Mouse (Mus musculus) spleen, adult 2 months (tissue): Measurements from ENCODE around the gene Nedd8. TPM values are rescaled to one million over a fixed set of nuclear protein-coding genes. Genes with fewer than 3 reads are reported as not detected.

ENCODE experiments used
- DNase-seq, 2 experiments: peaks; one replicate each; pipeline versions ENCODE4 v3.0.0 to v3.0.0-alpha.2; 2012 to 2021; ENCODE audit warnings: low spot score in 2 of 2, low read depth in 1 of 2
- H3K27ac ChIP-seq: fragments of 200-500 bp; 2 replicates; pipeline ENCODE4 v1.5.1; 2012; ENCODE audit warnings: low read length, inconsistent platforms; ENCODE audit not compliant: insufficient read depth
- H3K27me3 ChIP-seq: fragments of 200-500 bp; 2 replicates; pipeline ENCODE4 v1.6.1; 2012; ENCODE audit warnings: mild to moderate bottlenecking, moderate library complexity, low read length, inconsistent platforms; ENCODE audit not compliant: control insufficient read depth, insufficient read depth
- H3K36me3 ChIP-seq: fragments of 200-500 bp; 2 replicates; pipeline ENCODE4 v1.6.1; 2012; ENCODE audit warnings: mild to moderate bottlenecking, low read length, inconsistent platforms; ENCODE audit not compliant: control insufficient read depth, insufficient read depth
- H3K4me1 ChIP-seq: fragments of 200-500 bp; 2 replicates; pipeline ENCODE4 v1.6.1; 2011; ENCODE audit warnings: inconsistent platforms; ENCODE audit not compliant: control insufficient read depth, insufficient read depth, insufficient read length
- H3K4me3 ChIP-seq: fragments of 200-500 bp; 2 replicates; pipeline ENCODE4 v1.5.1; 2011; ENCODE audit warnings: mild to moderate bottlenecking, inconsistent platforms; ENCODE audit not compliant: insufficient read depth, insufficient read length; ENCODE audit errors: extremely low read depth
- CTCF ChIP-seq: fragments of 200-500 bp; IDR thresholded peaks from 2 replicates; pipeline ENCODE4 v1.5.1; 2011; ENCODE audit warnings: mild to moderate bottlenecking, inconsistent platforms; ENCODE audit not compliant: insufficient read depth, insufficient read length, insufficient replicate concordance; ENCODE audit errors: extremely low read depth
- POLR2A ChIP-seq: fragments of 200-500 bp; IDR thresholded peaks from 2 replicates; pipeline ENCODE4 v1.6.1; 2011; ENCODE audit warnings: low read depth, low read length, inconsistent platforms
- WGBS: fragments of 180-500 bp; shearing (Covaris S2); methylation state at CpG from one replicate; pipeline ENCODE4 v1.1.7; 2018; 5-methylcytosine and 5-hydroxymethylcytosine counted together
- polyA plus RNA-seq: library from polyadenylated mRNA; depleted of rRNA; stranded (reverse); fragments of >200 nt; gene quantifications from 2 replicates; pipeline ENCODE4 v1.2.3, GENCODE M21; 2012; rRNA removed

Gene Nedd8
- polyA plus RNA-seq, result 158 and 177 TPM in 2 replicates

DNA sequence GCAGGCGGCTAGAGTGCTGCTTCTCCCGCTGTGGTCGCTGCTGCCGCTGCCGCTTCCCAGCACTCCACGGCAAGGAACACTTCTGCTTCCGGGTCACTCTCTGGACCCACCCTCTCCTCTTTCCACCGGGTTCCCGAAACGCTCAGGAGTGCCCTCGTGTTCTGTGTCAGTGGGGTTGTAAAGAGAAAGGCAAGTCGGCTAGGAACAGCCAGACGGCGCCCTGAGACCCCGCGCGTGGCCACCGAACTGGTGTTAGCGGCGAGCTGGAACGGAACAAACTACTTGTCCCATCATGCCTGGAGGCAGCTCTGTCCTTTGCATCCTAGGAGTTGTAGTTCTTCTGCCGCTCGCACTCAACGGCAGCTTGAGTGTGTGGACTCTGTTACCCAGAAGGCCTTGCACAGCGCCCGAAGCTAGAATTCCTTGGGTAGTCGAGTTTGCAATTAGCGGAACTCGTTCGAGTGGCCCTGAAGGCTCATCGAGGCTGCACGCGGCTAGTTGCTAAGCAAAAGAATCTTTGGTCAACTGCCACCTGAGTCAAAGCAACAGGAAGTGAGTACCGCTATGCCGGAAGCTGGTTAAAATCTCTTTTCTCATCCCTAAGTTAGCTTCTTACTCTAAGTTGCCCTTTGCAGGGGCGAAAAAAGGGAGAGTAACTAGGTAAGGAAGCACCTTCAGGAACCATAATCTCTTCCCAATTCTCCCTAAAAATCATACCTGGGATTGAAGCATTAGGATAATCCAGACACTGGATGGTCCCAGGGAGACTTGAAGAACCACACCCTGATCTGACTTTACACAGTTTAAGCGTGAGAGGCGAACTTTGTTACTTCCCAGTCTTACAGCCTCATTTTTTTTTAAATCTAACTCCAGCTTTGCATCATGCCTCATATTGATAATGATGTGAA lies at the start of gene Nedd8, which contains the start of gene Gmpr2:
Nedd8 (minus strand) TSS at position 292 of the 908 bp plus-strand sequence.
Gmpr2 (plus strand) TSS at position 109 of the 908 bp plus-strand sequence.
- peaks cover 7% of the 10 kb centered on the region; the same call in 1 of the 2 replicates for H3K4me1 ChIP-seq
- peak; percentile 89 to 96 for DNase-seq
- TF ChIP-seq POLR2A (peak; percentile 53; the same call in 1 of the 2 replicates), CTCF (no peak)
- peaks cover 4% of the 10 kb centered on the region for H3K36me3 ChIP-seq
- WGBS, result under 1% methylated on average over 38 of the region's 38 CpGs
- no peaks in the 10 kb centered on the region for H3K27me3 ChIP-seq
- H3K27ac ChIP-seq, result peak within 1 kb of the TSS; percentile 97
- peak within 1 kb of the TSS; percentile 86 for H3K4me3 ChIP-seq

DNA sequence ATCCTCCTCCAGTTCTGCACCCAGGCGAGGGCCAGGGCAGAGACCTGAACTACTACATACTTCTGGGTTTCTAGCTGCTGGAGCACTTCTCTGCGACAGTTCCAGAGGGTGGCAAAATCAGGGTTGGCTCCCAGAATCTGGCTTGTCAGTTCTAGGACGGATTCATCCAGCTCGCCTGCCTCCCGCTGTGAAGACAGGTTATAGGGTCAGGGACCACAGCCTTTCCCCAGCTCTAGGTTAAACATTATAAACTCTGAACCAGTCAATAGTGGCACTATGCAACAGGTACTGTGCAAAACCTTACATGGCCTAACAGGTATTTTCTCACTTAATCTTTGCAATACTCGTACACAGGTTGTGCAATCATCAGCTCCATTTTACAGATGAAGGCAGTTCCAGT lies 49.2 kb upstream of the Nedd8 start:
- 87% methylated on average over 6 of the region's 6 CpGs for WGBS
- Histone ChIP-seq H3K4me1 (peaks cover 12% of the 10 kb centered on the region; the same call in 1 of the 2 replicates), H3K4me3 (no peak overlapping the region), H3K27ac (no peak overlapping the region), H3K36me3 (peaks cover 26% of the 10 kb centered on the region), H3K27me3 (no peaks in the 10 kb centered on the region)
- DNase-seq, result no peak
- TF ChIP-seq POLR2A (no peak), CTCF (no peak)

DNA sequence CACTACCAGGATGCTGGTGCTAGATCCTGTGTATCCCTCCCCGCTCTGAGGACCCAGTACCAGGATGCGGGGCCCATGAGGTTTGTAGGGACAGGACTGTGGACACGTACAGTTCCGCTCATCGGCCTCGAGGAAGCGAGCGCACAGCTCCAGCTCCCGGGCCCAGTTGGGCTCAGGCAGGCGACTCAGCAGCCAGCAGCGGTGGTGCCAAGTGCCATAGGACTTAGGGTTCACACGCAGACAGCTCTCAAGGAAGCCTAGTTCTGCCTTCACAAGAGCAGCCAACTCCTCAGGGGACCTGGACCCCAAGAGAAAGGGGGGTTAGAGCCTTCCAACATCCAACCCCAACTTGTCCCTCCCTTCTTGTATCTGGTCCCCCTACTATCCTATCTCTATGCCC lies 48.7 kb upstream of the Nedd8 start:
- peaks cover 28% of the 10 kb centered on the region for H3K36me3 ChIP-seq
- H3K4me1 ChIP-seq, result peaks cover 12% of the 10 kb centered on the region; the same call in 1 of the 2 replicates
- no peak overlapping the region for H3K27ac ChIP-seq
- DNase-seq, result no peak
- no peak overlapping the region for H3K4me3 ChIP-seq
- no peaks in the 10 kb centered on the region for H3K27me3 ChIP-seq
- TF ChIP-seq POLR2A, result no peak
- TF ChIP-seq CTCF, result no peak
- WGBS, result 91% methylated on average over 12 of the region's 12 CpGs

DNA sequence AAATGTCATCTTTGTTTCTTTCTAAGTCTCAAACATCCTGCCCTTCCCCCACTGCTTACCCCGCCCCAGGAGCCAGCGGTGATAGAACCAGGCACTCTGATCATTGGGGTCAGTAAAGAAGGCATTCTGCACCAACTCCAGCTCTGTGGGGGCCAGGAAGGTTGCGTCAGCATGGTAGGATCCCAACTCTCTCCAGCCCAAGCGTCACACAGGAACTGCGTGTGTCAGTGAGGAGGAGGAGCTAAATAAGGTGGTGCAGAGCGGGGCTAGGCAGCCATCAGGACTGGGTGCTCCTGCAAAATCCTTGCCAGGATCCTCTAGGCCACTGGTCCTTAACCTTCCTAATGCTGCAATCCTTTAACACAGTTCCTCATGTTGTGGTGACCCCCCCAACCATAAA lies 47.8 kb upstream of the Nedd8 start:
- WGBS, result 86% methylated on average over 6 of the region's 6 CpGs
- peaks cover 6% of the 10 kb centered on the region; the same call in 1 of the 2 replicates for H3K4me1 ChIP-seq
- H3K27me3 ChIP-seq, result no peaks in the 10 kb centered on the region
- TF ChIP-seq CTCF, result no peak
- TF ChIP-seq POLR2A, result no peak
- H3K4me3 ChIP-seq, result no peak overlapping the region
- H3K27ac ChIP-seq, result no peak overlapping the region
- DNase-seq, result no peak
- peaks cover 28% of the 10 kb centered on the region for H3K36me3 ChIP-seq

DNA sequence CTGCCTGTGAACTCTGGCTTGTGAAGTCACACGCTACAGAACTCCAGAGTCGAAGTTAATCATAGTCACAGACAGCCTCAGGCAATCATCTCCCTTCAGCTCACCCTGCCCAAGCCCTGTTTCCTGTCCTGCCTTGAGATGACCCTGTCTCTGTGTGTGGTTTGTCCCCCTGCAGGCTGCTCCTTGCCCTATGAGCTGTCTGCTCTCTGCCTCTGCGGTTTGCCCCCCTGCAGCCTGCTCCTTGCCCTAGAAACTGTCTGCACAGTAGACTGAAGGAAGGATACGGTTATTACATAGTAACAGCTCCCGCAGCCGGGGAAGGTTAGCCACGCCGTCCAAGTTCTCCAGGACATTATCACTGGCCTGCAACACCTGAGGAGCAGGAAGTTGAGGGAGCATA lies 45.0 kb upstream of the Nedd8 start:
- 92% methylated on average over 8 of the region's 8 CpGs for WGBS
- peaks cover 28% of the 10 kb centered on the region for H3K36me3 ChIP-seq
- H3K27me3 ChIP-seq, result 0 out of 2 replicates have a peak, but pooled peaks cover 3% of the 10 kb centered on the region
- no peak for DNase-seq
- H3K27ac ChIP-seq, result no peak overlapping the region
- no peak overlapping the region for H3K4me3 ChIP-seq
- no peaks in the 10 kb centered on the region for H3K4me1 ChIP-seq
- TF ChIP-seq POLR2A (no peak), CTCF (no peak)

DNA sequence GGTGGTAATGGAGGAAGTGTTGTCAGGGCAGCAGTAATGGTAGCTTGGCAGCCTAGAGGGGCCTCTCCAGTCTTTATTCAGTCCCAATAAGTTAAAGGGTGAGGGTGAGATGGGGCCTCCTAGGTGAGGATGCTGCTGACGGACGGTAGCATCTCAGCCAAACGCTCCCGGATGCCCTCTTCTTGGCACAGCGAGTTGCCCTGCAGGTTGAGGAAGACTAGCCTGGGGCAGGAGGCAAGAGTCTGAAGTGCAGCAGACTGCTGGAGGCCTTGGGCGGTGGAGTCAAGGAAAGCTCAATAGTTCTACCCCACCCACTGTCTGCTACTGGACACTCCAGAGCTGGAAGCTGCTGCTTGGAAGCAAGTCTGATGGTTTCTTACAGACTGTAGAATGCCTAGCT lies 44.3 kb upstream of the Nedd8 start:
- no peak for TF ChIP-seq CTCF
- TF ChIP-seq POLR2A, result no peak
- Histone ChIP-seq H3K4me1 (no peaks in the 10 kb centered on the region), H3K27me3 (0 out of 2 replicates have a peak, but pooled peaks cover 3% of the 10 kb centered on the region), H3K4me3 (no peak overlapping the region), H3K36me3 (peaks cover 28% of the 10 kb centered on the region), H3K27ac (no peak overlapping the region)
- DNase-seq, result no peak
- WGBS, result 95% methylated on average over 6 of the region's 6 CpGs
